Mouse (Mus musculus) small intestine, adult 2 months (tissue): ENCODE data around the gene Mfsd2b. TPM values are rescaled to one million over a fixed set of nuclear protein-coding genes. Genes with fewer than 3 reads are reported as not detected.

Experiments
- H3K27ac ChIP-seq: fragments of 200-500 bp; 2 replicates; pipeline ENCODE4 v1.5.1; 2012; ENCODE audit warnings: low read depth, low read length, control low read depth, inconsistent platforms; ENCODE audit not compliant: insufficient read depth
- H3K27me3 ChIP-seq: fragments of 200-500 bp; 2 replicates; pipeline ENCODE4 v1.6.1; 2012; ENCODE audit warnings: mild to moderate bottlenecking, moderate library complexity, low read length, inconsistent platforms; ENCODE audit not compliant: control insufficient read depth, insufficient read depth
- H3K36me3 ChIP-seq: fragments of 200-500 bp; 2 replicates; pipeline ENCODE4 v1.6.1; 2012; ENCODE audit warnings: mild to moderate bottlenecking, low read length, control low read depth, inconsistent platforms; ENCODE audit not compliant: control insufficient read depth, insufficient read depth
- H3K4me1 ChIP-seq: fragments of 200-500 bp; 2 replicates; pipeline ENCODE4 v1.6.1; 2012; ENCODE audit warnings: low read length, inconsistent platforms, mixed read lengths; ENCODE audit not compliant: control insufficient read depth, insufficient read depth, insufficient read length
- H3K4me3 ChIP-seq: fragments of 200-500 bp; 2 replicates; pipeline ENCODE4 v1.5.1; 2012; ENCODE audit warnings: low read depth, mild to moderate bottlenecking, control low read depth, inconsistent platforms, low read length, moderate library complexity
- CTCF ChIP-seq: fragments of 200-500 bp; IDR thresholded peaks from 2 replicates; pipeline ENCODE4 v1.5.1; 2012; ENCODE audit warnings: low read depth, mild to moderate bottlenecking, control low read depth, inconsistent platforms, low read length, moderate library complexity, mixed read lengths; ENCODE audit not compliant: insufficient replicate concordance, insufficient read length; ENCODE audit errors: extremely low read depth
- POLR2A ChIP-seq: fragments of 200-500 bp; IDR thresholded peaks from 2 replicates; pipeline ENCODE4 v1.6.1; 2012; ENCODE audit warnings: low read depth, mild to moderate bottlenecking, control low read depth, inconsistent platforms, low read length, moderate library complexity
- WGBS: fragments of 180-500 bp; shearing (Covaris S2); methylation state at CpG from one replicate; pipeline ENCODE4 v1.1.7; 2018; 5-methylcytosine and 5-hydroxymethylcytosine counted together
- polyA plus RNA-seq: library from polyadenylated mRNA; depleted of rRNA; stranded (reverse); fragments of >200 nt; gene quantifications from 2 replicates; pipeline ENCODE4 v1.2.3, GENCODE M21; 2012; rRNA removed

Mfsd2b gene
- polyA plus RNA-seq, 1 experiment: 6.1 TPM

DNA sequence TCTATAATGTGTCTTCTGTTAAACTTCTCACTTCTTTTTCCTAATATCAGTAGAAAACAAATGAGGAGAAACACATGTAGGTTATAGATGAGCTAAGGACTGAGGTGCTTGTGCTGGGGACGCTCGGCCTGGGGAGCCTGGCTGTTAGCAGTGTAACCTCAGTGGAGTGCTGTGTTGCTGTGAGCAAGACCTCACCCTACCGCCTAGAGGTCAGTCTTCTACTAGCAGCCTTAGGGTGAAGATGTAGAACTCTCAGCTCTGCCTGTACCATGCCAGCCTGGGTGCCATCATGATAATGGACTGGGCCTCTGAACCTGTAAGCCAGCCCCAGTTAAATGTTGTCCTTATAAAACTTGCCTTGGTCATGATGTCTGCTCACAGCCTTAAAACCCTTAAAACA, 46.9 kb downstream of the Mfsd2b start:
- TF ChIP-seq CTCF (no peak), POLR2A (no peak)
- Histone ChIP-seq H3K27ac (no peak overlapping the region), H3K4me3 (no peak overlapping the region), H3K4me1 (no peaks in the 10 kb centered on the region), H3K27me3 (no peaks in the 10 kb centered on the region), H3K36me3 (peaks cover 28% of the 10 kb centered on the region)
- WGBS: 79% methylated on average over 3 of the region's 3 CpGs

DNA sequence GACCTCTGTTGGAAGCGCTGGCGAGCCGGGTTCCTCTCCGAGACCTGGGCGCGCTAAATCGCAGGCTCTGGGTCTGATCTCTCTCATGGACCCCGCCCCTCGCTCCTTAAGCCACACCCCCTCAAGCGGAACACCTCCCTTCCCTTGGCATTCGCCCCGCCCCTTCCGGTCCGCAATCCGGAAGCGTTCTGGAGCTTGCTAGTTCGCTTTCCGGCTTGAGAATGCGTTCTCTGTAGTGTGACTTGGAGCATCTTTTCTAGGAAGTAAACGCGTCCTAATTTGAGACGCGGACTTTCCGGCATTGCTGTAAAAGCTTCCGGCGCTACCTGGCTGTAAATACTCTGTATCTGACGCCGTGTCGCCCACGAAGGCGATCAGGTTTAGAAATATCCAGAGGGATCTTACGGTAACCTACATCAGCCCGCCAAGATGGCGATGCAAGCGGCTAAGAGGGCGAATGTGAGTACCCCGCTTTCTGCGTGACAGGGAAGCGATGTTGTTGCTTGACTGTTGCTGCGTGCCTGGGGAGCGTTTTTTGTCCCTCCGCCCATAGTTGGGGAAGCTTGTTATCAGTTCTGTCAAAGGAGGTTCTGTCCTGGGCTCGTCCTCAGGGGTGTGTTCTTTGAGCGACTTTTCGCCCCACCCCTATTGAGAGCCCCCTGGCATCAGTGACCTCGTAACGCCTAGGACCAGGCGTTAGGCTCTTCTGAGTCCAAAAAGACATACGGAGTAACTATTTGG, 56.6 kb downstream of the Mfsd2b start, which contains the start of gene Sf3b6:
Sf3b6 (plus strand) TSS at position 184 of the 741 bp plus-strand sequence.
- H3K4me3 ChIP-seq: peak within 1 kb of the TSS; percentile 99
- peaks cover 16% of the 10 kb centered on the region for H3K36me3 ChIP-seq
- H3K4me1 ChIP-seq: peaks cover 5% of the 10 kb centered on the region; the same call in 1 of the 2 replicates
- no peaks in the 10 kb centered on the region for H3K27me3 ChIP-seq
- peak within 1 kb of the TSS; percentile 87 for H3K27ac ChIP-seq
- under 1% methylated on average over 49 of the region's 49 CpGs for WGBS
- TF ChIP-seq CTCF (no peak), POLR2A (peak; percentile 85)

DNA sequence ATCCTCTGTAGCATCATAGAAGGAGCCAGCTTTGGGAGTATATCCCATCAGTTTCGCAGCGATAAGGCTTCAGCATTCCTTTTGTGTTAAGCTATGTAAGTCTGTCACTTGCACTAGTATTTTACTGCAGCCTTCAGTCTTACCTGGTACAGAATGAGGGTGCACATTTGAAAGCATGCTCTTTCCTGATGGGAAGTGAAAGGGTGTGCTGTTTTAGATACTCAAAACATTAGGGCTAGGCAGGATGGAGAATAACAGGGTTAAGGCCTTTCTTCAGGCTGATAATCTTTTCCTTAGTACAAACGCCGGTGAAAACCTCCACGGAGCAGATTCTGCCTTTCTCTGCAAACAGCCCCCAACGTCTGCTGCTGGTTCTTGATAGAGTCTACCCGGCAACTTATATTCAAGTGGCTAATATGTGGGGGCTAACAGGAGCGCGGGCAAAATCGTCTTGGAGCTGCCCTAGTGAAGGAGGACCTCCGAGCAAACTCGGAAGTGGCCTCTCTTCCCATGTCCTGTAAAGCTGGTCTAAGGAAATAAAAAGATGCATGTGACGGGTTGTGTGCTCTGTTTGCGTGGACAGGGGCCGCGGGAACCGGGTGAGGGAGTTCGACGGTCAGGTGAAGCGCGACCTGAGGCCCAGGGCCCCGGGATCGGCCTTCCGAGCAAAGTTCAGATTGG, 57.3 kb downstream of the Mfsd2b start:
- WGBS: 6% methylated on average over 24 of the region's 24 CpGs

DNA sequence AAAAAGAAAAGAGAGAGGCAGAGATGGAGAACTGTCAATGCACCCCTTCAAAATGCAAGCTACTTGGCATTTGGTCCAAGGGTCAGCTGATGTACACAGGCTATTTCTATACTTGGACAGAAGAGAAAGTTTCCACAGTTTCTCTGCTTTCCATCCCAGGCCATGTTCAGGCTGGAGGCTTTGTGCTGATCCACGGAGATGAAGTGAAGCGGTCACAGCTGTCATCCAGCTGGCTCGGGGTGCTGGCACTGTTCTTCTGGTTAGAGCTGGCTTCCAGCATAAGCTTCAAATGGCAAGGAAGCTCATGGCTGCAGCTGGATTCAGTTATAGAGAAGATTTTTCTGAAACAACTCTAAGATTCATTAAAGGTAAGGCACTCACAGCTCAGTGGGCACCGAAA, 60.5 kb downstream of the Mfsd2b start:
- Histone ChIP-seq H3K36me3 (no peaks in the 10 kb centered on the region), H3K4me3 (no peak overlapping the region), H3K27me3 (no peaks in the 10 kb centered on the region), H3K27ac (no peak overlapping the region), H3K4me1 (peaks cover 5% of the 10 kb centered on the region; the same call in 1 of the 2 replicates)
- TF ChIP-seq POLR2A (no peak), CTCF (no peak)
- 88% methylated on average over 4 of the region's 4 CpGs for WGBS

More for the DNA sequence above, 57.3 kb downstream of the Mfsd2b start:
- H3K4me1 ChIP-seq: peaks cover 5% of the 10 kb centered on the region; the same call in 1 of the 2 replicates
- H3K36me3 ChIP-seq: peaks cover 12% of the 10 kb centered on the region
- no peaks in the 10 kb centered on the region for H3K27me3 ChIP-seq
- H3K27ac ChIP-seq: peak overlapping the region; percentile 87
- peak overlapping the region; percentile 99 for H3K4me3 ChIP-seq
- TF ChIP-seq CTCF (no peak), POLR2A (no peak)

Other genes starting within 250 kb of the Mfsd2b start
- not detected in 2 replicates for gene Fam228a, start 135.9 kb downstream of the Mfsd2b start, polyA plus RNA-seq
- gene Pfn4, start 105.3 kb downstream of the Mfsd2b start, polyA plus RNA-seq: not detected in 2 replicates
- 0.33 TPM in 1 of 2 replicates, not detected in the other for gene Fam228b, start 105.1 kb downstream of the Mfsd2b start, polyA plus RNA-seq
- 21.5 and 36.9 TPM in 2 replicates for gene Sf3b6, start 56.8 kb downstream of the Mfsd2b start, polyA plus RNA-seq
- 0.93 and 1.7 TPM in 2 replicates for gene Fkbp1b, start 32.8 kb downstream of the Mfsd2b start, polyA plus RNA-seq
- 1.5 and 1.6 TPM in 2 replicates for gene Wdcp, start 31.1 kb downstream of the Mfsd2b start, polyA plus RNA-seq
- gene Ubxn2a, start 33.3 kb upstream of the Mfsd2b start, polyA plus RNA-seq: 3.4 and 12.2 TPM in 2 replicates
- 4.7 and 19.7 TPM in 2 replicates for gene Atad2b, start 43.0 kb upstream of the Mfsd2b start, polyA plus RNA-seq